Mouse (Mus musculus) ES-E14 (cell line): ENCODE measurements around the gene Fastk.

Experiments
- ZC3H11A ChIP-seq: IDR thresholded peaks from 2 replicates; pipeline ENCODE4 v1.6.1; 2012; ENCODE audit warnings: low read depth, mild to moderate bottlenecking, inconsistent platforms, low read length, borderline replicate concordance
- ZNF384 ChIP-seq: IDR thresholded peaks from 2 replicates; pipeline ENCODE4 v1.6.1; 2012; ENCODE audit warnings: low read depth, low read length, inconsistent platforms

DNA sequence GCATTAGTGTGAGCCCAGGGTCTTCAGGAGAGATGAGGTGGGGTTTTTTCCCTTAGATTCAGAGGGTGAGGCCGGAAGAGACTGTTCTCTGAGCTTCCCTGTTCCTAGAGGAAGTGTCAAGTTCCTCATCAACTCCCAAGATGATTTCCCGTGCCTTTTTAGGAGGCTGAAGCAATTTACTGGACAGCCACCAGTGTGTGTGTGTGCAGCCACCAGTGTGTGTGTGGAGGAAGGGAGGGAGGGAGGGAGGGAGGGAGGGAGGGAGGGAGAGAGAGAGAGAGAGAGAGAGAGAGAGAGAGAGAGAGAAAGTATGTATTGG is 8.9 kb upstream of the Fastk start:
- TF ChIP-seq ZC3H11A, result no peak
- TF ChIP-seq ZNF384, result no peak
